Mouse (Mus musculus) small intestine, adult 2 months (tissue): Measurements from ENCODE around the gene Lrrn3.

Source experiments
- CTCF ChIP-seq: fragments of 200-500 bp; IDR thresholded peaks from 2 replicates; pipeline ENCODE4 v1.5.1; 2012; ENCODE audit warnings: low read depth, mild to moderate bottlenecking, control low read depth, inconsistent platforms, low read length, moderate library complexity, mixed read lengths; ENCODE audit not compliant: insufficient replicate concordance, insufficient read length; ENCODE audit errors: extremely low read depth
- POLR2A ChIP-seq: fragments of 200-500 bp; IDR thresholded peaks from 2 replicates; pipeline ENCODE4 v1.6.1; 2012; ENCODE audit warnings: low read depth, mild to moderate bottlenecking, control low read depth, inconsistent platforms, low read length, moderate library complexity

DNA sequence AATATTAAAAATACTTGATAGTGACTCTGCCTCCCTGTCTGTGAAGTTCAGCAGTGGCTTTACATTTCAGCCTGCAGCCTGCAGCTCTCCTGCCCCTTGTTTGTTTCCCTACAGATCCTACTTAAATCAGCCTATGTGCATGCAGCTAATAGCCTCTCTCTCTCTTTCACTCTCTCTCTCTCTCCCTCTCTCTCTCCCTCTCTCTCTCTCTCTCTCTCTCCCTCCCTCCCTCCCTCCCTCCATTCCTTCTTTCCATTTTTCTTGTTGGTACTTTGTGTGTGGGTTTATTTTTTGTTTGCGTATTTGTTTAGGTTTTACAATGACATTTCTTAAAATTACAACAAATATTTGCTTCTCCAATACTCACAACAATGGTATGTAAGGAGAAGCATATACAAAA lies at the start of gene Lrrn3:
- TF ChIP-seq CTCF (no peak), POLR2A (no peak)
